Mouse (Mus musculus) ES-Bruce4 (cell line): ENCODE data around the gene Hydin. TPM values are rescaled to one million over a fixed set of nuclear protein-coding genes. Genes with fewer than 3 reads are reported as not detected.

Experiments
- H3K27ac ChIP-seq: 2 replicates; pipeline ENCODE4 v1.5.1; 2012; ENCODE audit warnings: low read length, inconsistent platforms; ENCODE audit not compliant: insufficient read depth
- H3K27me3 ChIP-seq: 2 replicates; pipeline ENCODE4 v1.6.1; 2012; ENCODE audit warnings: mild to moderate bottlenecking, low read length, inconsistent platforms; ENCODE audit not compliant: control insufficient read depth, poor library complexity, insufficient read depth, severe bottlenecking
- H3K36me3 ChIP-seq: 2 replicates; pipeline ENCODE4 v1.6.1; 2012; ENCODE audit warnings: inconsistent platforms, mild to moderate bottlenecking, low read length, moderate library complexity; ENCODE audit not compliant: control insufficient read depth, poor library complexity, insufficient read depth, severe bottlenecking
- H3K4me1 ChIP-seq: one replicate; pipeline ENCODE4 v1.8.1; 2011; ENCODE audit warnings: low read length; ENCODE audit not compliant: control insufficient read depth, insufficient read depth
- H3K4me3 ChIP-seq: 2 replicates; pipeline ENCODE4 v1.5.1; 2011; ENCODE audit warnings: low read depth, mild to moderate bottlenecking, low read length
- H3K9ac ChIP-seq: 2 replicates; pipeline ENCODE4 v1.6.1; 2012; ENCODE audit warnings: low read depth, mild to moderate bottlenecking, inconsistent platforms; ENCODE audit not compliant: poor library complexity, severe bottlenecking
- H3K9me3 ChIP-seq: replicated peaks from 2 replicates; pipeline ENCODE4 v1.6.1; 2012; ENCODE audit warnings: mild to moderate bottlenecking, low read length, inconsistent platforms; ENCODE audit not compliant: control insufficient read depth, poor library complexity, insufficient read depth, severe bottlenecking
- CTCF ChIP-seq: IDR thresholded peaks from one replicate; pipeline ENCODE4 v1.8.1; 2011; ENCODE audit warnings: low read depth, low read length
- EP300 ChIP-seq: IDR thresholded peaks from 2 replicates; pipeline ENCODE4 v1.6.1; 2011; ENCODE audit warnings: low read depth, low read length; ENCODE audit not compliant: insufficient read depth
- POLR2A ChIP-seq: IDR thresholded peaks from one replicate; pipeline ENCODE4 v1.8.1; 2011; ENCODE audit warnings: low read length; ENCODE audit not compliant: insufficient read depth
- polyA plus RNA-seq: library from polyadenylated mRNA; stranded (reverse); fragments of >200 nt; gene quantifications from 2 replicates; pipeline ENCODE4 v1.2.4, GENCODE M21; 2011; ENCODE audit warnings: low read depth; ENCODE audit not compliant: missing spikeins, insufficient read depth, insufficient read length

Gene Hydin
- polyA plus RNA-seq, 1 experiment, result 0.19 TPM

GRCm38 (mm10) chr8:110457424-110457823, 190.6 kb downstream of the Hydin start:
- Histone ChIP-seq H3K27me3 (no peaks in the 10 kb centered on the region; the same call in none of the 2 replicates), H3K9ac (no peak overlapping the region), H3K36me3 (no peaks in the 10 kb centered on the region)

GRCm38 (mm10) chr8:110462627-110463208, 195.9 kb downstream of the Hydin start:
- TF ChIP-seq CTCF (no peak), EP300 (no peak), POLR2A (no peak)
- H3K4me3 ChIP-seq, result no peak overlapping the region
- no peaks in the 10 kb centered on the region for H3K9me3 ChIP-seq
- H3K4me1 ChIP-seq, result no peaks in the 10 kb centered on the region
- no peaks in the 10 kb centered on the region for H3K36me3 ChIP-seq
- no peak overlapping the region for H3K9ac ChIP-seq
- H3K27ac ChIP-seq, result no peak overlapping the region
- H3K27me3 ChIP-seq, result no peaks in the 10 kb centered on the region; the same call in 1 of the 2 replicates

More at GRCm38 (mm10) chr8:110457424-110457823, 190.6 kb downstream of the Hydin start:
- Histone ChIP-seq H3K4me1 (no peaks in the 10 kb centered on the region), H3K27ac (no peak overlapping the region), H3K4me3 (no peak overlapping the region), H3K9me3 (no peaks in the 10 kb centered on the region)
- TF ChIP-seq EP300, result no peak
- TF ChIP-seq CTCF, result no peak
- TF ChIP-seq POLR2A, result no peak

- H3K9ac ChIP-seq, result no peak overlapping the region
- H3K36me3 ChIP-seq, result no peaks in the 10 kb centered on the region
- H3K4me1 ChIP-seq, result no peaks in the 10 kb centered on the region
- H3K9me3 ChIP-seq, result no peaks in the 10 kb centered on the region
- no peak overlapping the region for H3K4me3 ChIP-seq
- TF ChIP-seq POLR2A (no peak), CTCF (no peak), EP300 (no peak)
- no peak overlapping the region for H3K27ac ChIP-seq
- no peaks in the 10 kb centered on the region; the same call in 1 of the 2 replicates for H3K27me3 ChIP-seq
Measured at GRCm38 (mm10) chr8:110463773-110464460, 197.1 kb downstream of the Hydin start.

GRCm38 (mm10) chr8:110465606-110466005, 198.8 kb downstream of the Hydin start:
- no peaks in the 10 kb centered on the region for H3K27me3 ChIP-seq
- TF ChIP-seq CTCF, result no peak
- no peak for TF ChIP-seq EP300
- TF ChIP-seq POLR2A, result no peak
- H3K9me3 ChIP-seq, result no peaks in the 10 kb centered on the region
- no peak overlapping the region for H3K27ac ChIP-seq
- no peak overlapping the region for H3K9ac ChIP-seq
- no peak overlapping the region for H3K4me3 ChIP-seq
- H3K36me3 ChIP-seq, result no peaks in the 10 kb centered on the region
- H3K4me1 ChIP-seq, result no peaks in the 10 kb centered on the region

- H3K4me1 ChIP-seq, result no peaks in the 10 kb centered on the region
- H3K9ac ChIP-seq, result no peak overlapping the region
- H3K27ac ChIP-seq, result no peak overlapping the region
- no peaks in the 10 kb centered on the region for H3K36me3 ChIP-seq
- H3K9me3 ChIP-seq, result no peaks in the 10 kb centered on the region
- no peaks in the 10 kb centered on the region; the same call in 1 of the 2 replicates for H3K27me3 ChIP-seq
- TF ChIP-seq POLR2A (no peak), EP300 (no peak), CTCF (no peak)
- no peak overlapping the region for H3K4me3 ChIP-seq
Measured at GRCm38 (mm10) chr8:110477256-110477655, 210.5 kb downstream of the Hydin start.

- Histone ChIP-seq H3K27me3 (no peaks in the 10 kb centered on the region), H3K27ac (no peak overlapping the region), H3K4me3 (no peak overlapping the region), H3K9ac (no peak overlapping the region), H3K4me1 (no peaks in the 10 kb centered on the region), H3K9me3 (no peaks in the 10 kb centered on the region), H3K36me3 (no peaks in the 10 kb centered on the region)
- peak; percentile 60 for TF ChIP-seq CTCF
- no peak for TF ChIP-seq POLR2A
- no peak for TF ChIP-seq EP300
Measured at GRCm38 (mm10) chr8:110478576-110478975, 211.8 kb downstream of the Hydin start.
